Mouse (Mus musculus) hindbrain, embryonic 16.5 days (tissue): ENCODE results near the gene Crhbp. TPM values are rescaled to one million over a fixed set of nuclear protein-coding genes. Genes with fewer than 3 reads are reported as not detected.

Experiments
- ATAC-seq: fragments of 200-750 bp; cut with Nextera tagmentation; 2 replicates; pipeline ENCODE4 v1.8.0; 2017; ENCODE audit warnings: moderate TSS enrichment, moderate library complexity
- H3K27ac ChIP-seq: fragments of 300-500 bp; sonication (generic); 2 replicates; pipeline ENCODE4 v1.5.1; 2014; ENCODE audit warnings: low read depth, mild to moderate bottlenecking, control low read depth, low read length, moderate library complexity
- H3K27me3 ChIP-seq: fragments of 300-500 bp; sonication (generic); replicated peaks from 2 replicates; pipeline ENCODE4 v1.6.1; 2014; ENCODE audit warnings: low read length; ENCODE audit not compliant: control insufficient read depth, insufficient read depth
- H3K36me3 ChIP-seq: fragments of 300-500 bp; sonication (generic); 2 replicates; pipeline ENCODE4 v1.6.1; 2014; ENCODE audit warnings: mild to moderate bottlenecking, low read length, moderate library complexity, mixed read lengths; ENCODE audit not compliant: control insufficient read depth, insufficient read depth
- H3K4me1 ChIP-seq: fragments of 300-500 bp; sonication (generic); 2 replicates; pipeline ENCODE4 v1.6.1; 2014; ENCODE audit warnings: low read depth, low read length; ENCODE audit not compliant: control insufficient read depth, insufficient read depth
- H3K4me2 ChIP-seq: fragments of 300-500 bp; sonication (generic); 2 replicates; pipeline ENCODE4 v1.6.1; 2014; ENCODE audit warnings: mild to moderate bottlenecking, low read length, control low read depth, moderate library complexity
- H3K4me3 ChIP-seq: fragments of 300-500 bp; sonication (generic); 2 replicates; pipeline ENCODE4 v1.5.1; 2014; ENCODE audit warnings: mild to moderate bottlenecking, low read length, control low read depth, moderate library complexity
- H3K9ac ChIP-seq: fragments of 300-500 bp; sonication (generic); 2 replicates; pipeline ENCODE4 v1.6.1; 2014; ENCODE audit warnings: low read depth, mild to moderate bottlenecking, control low read depth, low read length, moderate library complexity
- H3K9me3 ChIP-seq: fragments of 300-500 bp; sonication (generic); 2 replicates; pipeline ENCODE4 v1.6.1; 2014; ENCODE audit warnings: mild to moderate bottlenecking, low read length, moderate library complexity; ENCODE audit not compliant: control insufficient read depth
- WGBS: fragments of 180-500 bp; shearing (Covaris S2); extraction: QIAGEN DNeasy Blood & Tissue Kit; methylation state at CpG from one replicate; pipeline ENCODE4 v1.1.7; 2014; 5-methylcytosine and 5-hydroxymethylcytosine counted together
- polyA plus RNA-seq: library from polyadenylated mRNA; unstranded; fragments of >200 nt; fragmentation: Nextera tagmentation; extraction: Ambion mirVana; gene quantifications from 2 replicates; pipeline ENCODE4 v1.2.1, GENCODE M21; 2015

Crhbp gene
- polyA plus RNA-seq, 1 experiment from 2014 or later: 11.7 TPM

GRCm38 (mm10) chr13:95427499-95427898, 17.2 kb downstream of the Crhbp start:
- H3K9ac ChIP-seq: no peak overlapping the region
- no peak overlapping the region for H3K27ac ChIP-seq
- H3K27me3 ChIP-seq: no peaks in the 10 kb centered on the region
- no peak overlapping the region for H3K4me2 ChIP-seq
- no peaks in the 10 kb centered on the region for H3K9me3 ChIP-seq
- H3K4me3 ChIP-seq: no peak overlapping the region
- 94% methylated on average over 3 of the region's 3 CpGs for WGBS
- peaks cover 4% of the 10 kb centered on the region; the same call in 1 of the 2 replicates for H3K4me1 ChIP-seq
- no peaks in the 10 kb centered on the region for H3K36me3 ChIP-seq
- no peak for ATAC-seq

- no peak for ATAC-seq
- H3K27ac ChIP-seq: no peak overlapping the region
- H3K27me3 ChIP-seq: no peaks in the 10 kb centered on the region
- WGBS: 87% methylated on average over 6 of the region's 6 CpGs
- no peak overlapping the region for H3K4me2 ChIP-seq
- H3K9ac ChIP-seq: no peak overlapping the region
- H3K9me3 ChIP-seq: no peaks in the 10 kb centered on the region
- H3K36me3 ChIP-seq: no peaks in the 10 kb centered on the region
- H3K4me3 ChIP-seq: no peak overlapping the region
- peaks cover 4% of the 10 kb centered on the region; the same call in 1 of the 2 replicates for H3K4me1 ChIP-seq
Observed at GRCm38 (mm10) chr13:95426421-95426820, 18.3 kb downstream of the Crhbp start.

- Histone ChIP-seq H3K36me3 (no peaks in the 10 kb centered on the region), H3K4me1 (peaks cover 4% of the 10 kb centered on the region; the same call in 1 of the 2 replicates), H3K4me2 (no peak overlapping the region), H3K9me3 (no peaks in the 10 kb centered on the region), H3K4me3 (no peak overlapping the region), H3K9ac (no peak overlapping the region), H3K27ac (no peak overlapping the region), H3K27me3 (no peaks in the 10 kb centered on the region)
- peak; percentile 77; the same call in 1 of the 2 replicates for ATAC-seq
- WGBS: 31% methylated on average over 6 of the region's 6 CpGs
Observed at GRCm38 (mm10) chr13:95425484-95425883, 19.2 kb downstream of the Crhbp start.

DNA sequence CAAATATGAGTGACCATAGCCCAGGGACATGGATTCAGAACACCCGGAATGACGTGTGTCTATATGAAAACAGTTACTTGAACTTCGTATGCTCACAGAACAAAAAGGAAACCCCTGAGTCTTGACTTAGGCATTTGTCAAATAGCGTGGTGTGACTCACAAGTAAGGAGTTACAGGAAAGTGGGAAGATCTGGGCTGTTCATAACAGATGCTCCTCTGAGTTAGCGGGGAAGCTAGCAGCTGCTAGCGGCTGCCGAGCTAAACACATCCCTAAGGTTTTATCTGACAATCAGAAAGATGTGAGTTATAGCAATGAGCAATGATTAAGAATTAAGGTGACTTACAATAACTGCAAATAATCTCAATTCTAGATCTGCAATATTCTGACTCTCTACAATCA, 19.8 kb downstream of the Crhbp start:
- Histone ChIP-seq H3K27ac (no peak overlapping the region), H3K9me3 (no peaks in the 10 kb centered on the region), H3K36me3 (no peaks in the 10 kb centered on the region), H3K9ac (no peak overlapping the region), H3K4me3 (no peak overlapping the region), H3K27me3 (no peaks in the 10 kb centered on the region), H3K4me2 (no peak overlapping the region), H3K4me1 (peaks cover 4% of the 10 kb centered on the region; the same call in 1 of the 2 replicates)
- ATAC-seq: no peak
- 65% methylated on average over 7 of the region's 7 CpGs for WGBS

DNA sequence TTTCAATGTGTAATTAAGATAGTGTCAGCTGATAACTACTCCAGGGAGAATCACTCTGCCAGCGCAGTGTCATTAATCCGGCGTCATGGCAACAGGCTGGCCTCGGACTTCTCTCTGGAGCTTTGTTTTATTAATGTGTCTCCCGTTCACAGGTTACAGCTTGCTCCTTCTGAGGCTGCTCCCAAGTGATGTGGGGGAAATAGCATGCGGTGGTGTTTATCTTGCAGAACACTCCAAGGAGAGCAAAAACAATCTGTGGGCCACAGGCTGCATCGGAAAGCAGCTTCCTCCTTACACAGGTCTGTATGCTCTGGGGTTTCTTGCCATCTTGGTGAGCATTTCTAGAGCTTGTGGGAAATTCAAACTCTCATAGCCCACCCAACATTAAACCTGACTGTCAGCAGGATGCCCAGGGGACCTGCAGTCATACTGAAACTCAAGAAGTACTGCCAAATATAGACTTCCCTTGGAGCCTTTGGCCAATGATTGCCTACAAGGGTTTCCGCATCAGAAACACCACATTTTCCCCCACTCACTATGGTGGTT, 25.4 kb downstream of the Crhbp start:
- Histone ChIP-seq H3K27me3 (no peaks in the 10 kb centered on the region), H3K4me1 (peaks cover 12% of the 10 kb centered on the region), H3K36me3 (no peaks in the 10 kb centered on the region), H3K9ac (no peak overlapping the region), H3K4me3 (no peak overlapping the region), H3K27ac (no peak overlapping the region), H3K4me2 (peak overlapping the region; percentile 23), H3K9me3 (no peaks in the 10 kb centered on the region)
- 12% methylated on average over 8 of the region's 8 CpGs for WGBS
- peak; percentile 92 for ATAC-seq

- Histone ChIP-seq H3K4me1 (peaks cover 12% of the 10 kb centered on the region), H3K4me2 (peak overlapping the region; percentile 23), H3K27ac (peak overlapping the region; percentile 42; the same call in 1 of the 2 replicates), H3K9me3 (no peaks in the 10 kb centered on the region), H3K9ac (no peak overlapping the region), H3K27me3 (no peaks in the 10 kb centered on the region), H3K36me3 (no peaks in the 10 kb centered on the region), H3K4me3 (no peak overlapping the region)
- ATAC-seq: peak; percentile 16; the same call in 1 of the 2 replicates
- WGBS: 34% methylated on average over 6 of the region's 6 CpGs
Observed at GRCm38 (mm10) chr13:95418575-95419203, 26.0 kb downstream of the Crhbp start.

GRCm38 (mm10) chr13:95412257-95412656, 32.5 kb downstream of the Crhbp start:
- Histone ChIP-seq H3K27ac (no peak overlapping the region), H3K9ac (no peak overlapping the region), H3K4me1 (no peaks in the 10 kb centered on the region), H3K4me2 (no peak overlapping the region), H3K9me3 (no peaks in the 10 kb centered on the region), H3K4me3 (no peak overlapping the region), H3K27me3 (no peaks in the 10 kb centered on the region), H3K36me3 (no peaks in the 10 kb centered on the region)
- 51% methylated on average over 2 of the region's 2 CpGs for WGBS
- no peak for ATAC-seq

- no peak overlapping the region for H3K27ac ChIP-seq
- WGBS: 75% methylated on average over 7 of the region's 7 CpGs
- H3K9me3 ChIP-seq: peaks cover 6% of the 10 kb centered on the region
- ATAC-seq: no peak
- H3K4me3 ChIP-seq: no peak overlapping the region
- H3K4me1 ChIP-seq: no peaks in the 10 kb centered on the region
- no peaks in the 10 kb centered on the region for H3K36me3 ChIP-seq
- H3K27me3 ChIP-seq: no peaks in the 10 kb centered on the region
- no peak overlapping the region for H3K9ac ChIP-seq
- no peak overlapping the region for H3K4me2 ChIP-seq
Observed at GRCm38 (mm10) chr13:95393242-95393641, 51.5 kb downstream of the Crhbp start.

- Histone ChIP-seq H3K36me3 (no peaks in the 10 kb centered on the region), H3K4me3 (no peak overlapping the region), H3K27ac (no peak overlapping the region), H3K4me1 (no peaks in the 10 kb centered on the region), H3K4me2 (peak overlapping the region; percentile 11; the same call in 1 of the 2 replicates), H3K27me3 (no peaks in the 10 kb centered on the region), H3K9me3 (no peaks in the 10 kb centered on the region), H3K9ac (no peak overlapping the region)
- ATAC-seq: peak; percentile 76
- 37% methylated on average over 24 of the region's 24 CpGs for WGBS
Observed at GRCm38 (mm10) chr13:95389866-95390865, 54.6 kb downstream of the Crhbp start.
